Mouse (Mus musculus): ENCODE results near the gene Dync1i1.
A peak's percentile ranks its signal among the peaks of the same experiment; 100 is the strongest.

Dync1i1 gene

DNA sequence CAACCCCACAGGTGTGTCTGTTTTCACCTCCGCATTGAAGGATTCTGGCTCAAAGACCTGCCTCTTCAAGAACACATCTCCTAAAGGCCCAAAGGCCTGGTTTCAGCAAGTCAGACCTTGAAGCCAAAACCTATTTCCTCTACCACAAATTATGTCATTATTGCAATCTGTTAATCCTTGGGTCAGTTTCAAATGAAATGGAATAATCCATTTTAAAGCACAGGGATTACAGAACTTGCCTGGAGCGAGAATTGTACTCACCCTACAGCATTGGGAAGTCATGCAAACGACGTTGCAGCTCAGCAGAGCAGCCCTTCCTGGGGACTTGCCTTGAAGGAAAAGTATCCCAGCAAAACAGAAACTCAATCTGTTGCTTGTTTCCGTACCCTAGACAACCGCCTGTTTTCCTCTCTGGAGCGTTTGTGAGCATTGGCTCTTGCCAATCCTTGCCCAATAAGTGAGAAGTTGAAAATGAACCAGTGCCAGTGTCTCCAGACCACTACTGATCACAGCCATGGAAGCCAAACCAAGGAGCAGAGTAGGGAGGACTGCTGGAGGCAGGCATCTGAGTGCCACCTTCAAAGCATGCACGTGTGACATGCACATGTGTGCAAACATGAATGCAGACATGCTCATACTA is 241.5 kb downstream of the Dync1i1 start:
- no peak for DNase-seq (ENCODE audit: low spot score in 2 of 2)

DNA sequence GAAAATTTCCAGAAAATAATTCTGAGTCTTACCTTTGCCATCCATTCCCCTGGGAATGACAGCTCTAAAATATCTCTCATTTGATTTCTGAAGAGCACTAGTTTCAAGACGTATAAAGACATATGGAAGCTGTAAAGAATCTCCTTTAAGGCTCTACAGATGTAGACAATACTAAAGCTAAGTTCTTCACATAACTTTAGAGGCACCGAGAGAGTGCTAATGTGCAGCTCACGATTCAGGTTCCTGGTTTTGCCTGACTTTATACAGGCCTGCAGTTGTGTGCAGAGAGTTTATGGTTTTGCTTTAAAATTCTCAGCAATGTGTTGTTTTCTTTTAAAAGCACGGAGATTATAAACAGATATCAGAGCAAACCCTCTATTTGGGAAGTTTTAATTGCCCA is 242.1 kb downstream of the Dync1i1 start:
- DNase-seq (ENCODE audit: low spot score in 2 of 2): no peak

DNA sequence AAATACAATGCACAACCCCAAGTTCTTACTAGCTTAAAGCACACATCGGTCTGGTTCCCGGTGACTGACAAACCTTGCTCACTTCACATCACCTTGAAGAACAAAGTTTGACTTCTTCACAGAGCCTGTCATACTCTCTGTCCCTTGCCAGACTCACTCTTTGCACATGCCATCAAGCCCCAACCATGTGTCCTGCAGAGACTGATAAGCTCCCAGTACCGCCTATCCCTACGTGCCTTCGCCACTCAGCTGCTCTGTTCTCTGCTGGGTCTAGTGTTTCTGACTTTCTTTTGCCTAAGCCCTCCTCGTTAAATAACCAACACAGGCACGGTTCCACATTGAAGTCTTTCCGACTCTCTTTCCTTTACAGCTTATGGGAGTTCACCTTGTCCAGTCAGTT is 244.2 kb downstream of the Dync1i1 start:
- DNase-seq (ENCODE audit: low spot score in 2 of 2): no peak

DNA sequence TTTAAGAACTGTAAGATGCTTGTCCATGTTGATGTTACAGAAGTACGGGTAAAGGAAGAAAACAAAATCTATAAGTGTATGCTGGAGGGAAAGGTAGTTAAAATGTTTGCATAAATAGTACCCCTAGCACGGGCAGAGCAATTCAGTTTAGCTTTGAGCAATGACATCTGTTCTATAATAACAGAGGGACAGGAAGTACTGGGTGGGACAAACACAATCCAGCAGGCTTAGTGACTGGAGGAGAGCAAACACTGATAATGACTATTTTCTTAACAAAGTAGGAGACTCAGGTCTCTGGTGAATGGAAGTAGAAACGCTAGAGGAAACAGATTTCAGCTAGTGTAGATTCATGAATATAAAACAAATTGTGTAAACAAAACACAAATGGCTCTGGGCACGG is 250.8 kb downstream of the Dync1i1 start:
- no peak for DNase-seq (ENCODE audit: low spot score in 2 of 2)

DNA sequence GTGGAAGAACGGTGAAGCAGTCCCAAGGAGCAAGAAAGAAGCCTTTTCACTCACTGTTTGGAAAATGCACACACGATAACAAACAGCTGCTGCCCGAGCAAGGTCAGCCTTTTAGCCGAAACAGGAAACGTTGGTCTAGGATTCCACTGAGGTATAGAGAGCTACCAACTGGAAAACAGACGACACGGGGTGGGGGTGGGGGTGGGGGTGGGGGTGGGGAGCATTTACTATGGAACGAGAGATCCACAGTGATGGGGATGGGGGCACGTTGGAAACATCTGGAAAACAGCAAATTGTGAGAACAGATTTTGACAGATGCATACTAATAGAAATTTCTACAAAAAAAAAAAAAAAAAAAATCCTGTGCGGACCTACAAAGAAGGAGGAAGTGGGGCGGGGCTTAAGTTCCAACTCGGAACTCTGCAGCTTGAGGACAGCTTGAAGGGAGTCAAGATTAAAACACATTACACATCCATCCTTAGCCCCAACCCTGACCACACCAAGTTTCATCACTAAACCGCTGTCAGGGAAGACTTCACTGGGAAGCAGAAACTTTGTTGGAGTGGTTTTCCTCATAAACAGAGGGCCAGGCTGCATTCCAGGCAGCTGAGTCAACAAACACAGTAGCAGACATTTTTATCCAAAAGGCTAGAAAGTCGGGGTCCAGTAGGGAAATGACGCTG is 251.9 kb downstream of the Dync1i1 start:
- DNase-seq (ENCODE audit: low spot score in 2 of 2): no peak

DNA sequence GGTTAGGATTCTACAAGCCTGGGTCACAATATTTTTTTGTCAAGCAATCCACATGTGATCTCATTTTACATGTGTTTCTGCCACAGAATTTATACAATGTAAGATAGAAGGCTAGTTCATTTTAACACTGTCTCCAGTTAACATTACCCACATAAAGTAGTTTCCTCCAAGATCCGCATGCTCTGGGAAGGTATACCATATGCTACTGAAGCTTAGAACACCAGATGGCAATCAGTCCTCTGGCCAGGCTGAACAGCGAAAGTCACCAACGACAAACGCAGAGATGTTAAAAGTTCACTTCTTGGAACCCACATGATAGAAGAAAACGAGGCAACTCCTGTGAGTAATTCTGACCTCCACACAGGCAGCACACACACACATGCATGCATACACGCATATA is 265.8 kb downstream of the Dync1i1 start:
- DNase-seq (ENCODE audit: low spot score in 2 of 2): no peak

DNA sequence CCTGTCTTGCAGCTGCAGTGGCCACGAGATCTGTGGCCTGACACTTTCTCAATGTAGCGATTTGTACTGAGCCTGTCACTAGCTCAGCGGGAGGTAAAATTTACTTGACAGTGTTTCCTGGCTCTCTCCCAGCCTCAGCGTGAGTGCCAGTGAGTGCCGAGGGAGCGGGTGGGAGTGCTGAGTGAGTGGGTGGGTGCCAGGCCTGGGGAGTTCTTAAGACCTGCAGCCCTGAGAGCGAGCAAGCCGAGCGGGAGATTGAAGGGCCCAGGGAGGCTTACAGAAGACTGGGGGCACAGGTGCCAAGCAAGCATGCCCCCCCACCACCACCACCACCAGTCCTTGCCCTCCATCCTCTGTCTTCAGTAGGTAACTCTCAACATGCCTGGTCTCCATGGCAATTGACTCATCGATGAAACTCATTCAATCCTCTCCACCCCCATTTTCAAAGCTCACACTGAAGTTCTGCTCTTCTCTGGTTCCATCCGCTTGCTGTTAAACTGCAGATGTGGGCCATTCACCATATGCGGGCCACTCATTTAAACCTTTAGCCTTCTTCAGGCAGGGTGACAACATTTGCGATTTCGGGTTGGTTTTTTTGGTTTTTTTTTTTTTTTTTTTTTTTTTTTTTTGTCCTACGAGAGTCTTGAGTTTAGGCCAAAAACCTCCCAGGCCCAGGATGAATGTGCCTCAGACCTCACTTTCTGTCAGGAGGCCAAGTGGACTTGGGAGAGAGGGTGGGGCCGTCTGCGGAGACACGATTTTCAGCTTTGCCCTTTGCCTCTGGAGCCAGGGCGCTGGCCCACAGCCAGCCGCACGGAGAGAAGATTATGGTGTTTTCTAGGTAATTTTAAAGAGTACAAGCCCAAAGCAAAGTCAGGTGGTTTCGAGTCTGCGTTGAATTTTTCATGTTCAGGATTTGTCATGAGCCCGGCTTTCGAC is 266.6 kb downstream of the Dync1i1 start:
- peak; percentile 50 to 52 for DNase-seq (ENCODE audit: low spot score in 2 of 2)

DNA sequence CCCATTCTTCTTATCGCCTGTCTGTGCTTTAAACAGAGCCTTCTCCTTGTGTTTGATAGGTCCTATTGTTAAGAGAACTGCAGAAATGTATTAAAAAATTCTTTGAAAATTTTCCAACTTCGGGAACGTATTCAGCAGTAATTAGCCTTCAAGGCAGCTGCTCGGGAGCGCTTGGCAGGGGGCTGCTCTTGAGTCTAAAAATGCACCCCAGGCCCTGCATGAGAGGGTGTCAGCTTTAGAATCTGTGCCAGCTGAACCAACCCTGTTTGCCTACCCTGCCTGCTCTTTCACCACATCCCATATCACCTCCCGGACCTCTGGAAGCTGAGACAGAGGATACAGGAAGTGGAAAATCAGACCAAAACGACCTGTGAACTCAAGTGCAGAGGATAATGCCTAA is 267.6 kb downstream of the Dync1i1 start:
- DNase-seq (ENCODE audit: low spot score in 2 of 2): no peak

DNA sequence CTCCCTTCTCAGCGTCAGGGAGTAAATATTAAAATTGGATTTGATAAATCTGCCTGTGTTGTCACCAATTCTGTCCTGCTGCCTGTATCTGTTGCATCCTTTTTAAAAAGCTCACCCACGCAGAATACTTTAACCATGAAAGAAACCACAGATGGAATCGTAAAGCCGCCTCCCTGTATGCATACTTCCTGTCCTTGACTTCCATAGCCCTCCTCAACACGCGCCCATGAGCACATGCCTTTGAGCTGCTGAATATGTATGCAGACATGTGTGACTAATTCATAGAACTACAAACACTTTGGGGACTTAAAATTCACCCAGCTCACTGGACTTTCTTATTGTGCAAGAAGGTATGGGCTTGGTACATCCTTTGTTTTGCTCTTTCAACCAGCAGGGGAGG is 272.1 kb downstream of the Dync1i1 start:
- no peak for DNase-seq (ENCODE audit: low spot score in 2 of 2)

DNA sequence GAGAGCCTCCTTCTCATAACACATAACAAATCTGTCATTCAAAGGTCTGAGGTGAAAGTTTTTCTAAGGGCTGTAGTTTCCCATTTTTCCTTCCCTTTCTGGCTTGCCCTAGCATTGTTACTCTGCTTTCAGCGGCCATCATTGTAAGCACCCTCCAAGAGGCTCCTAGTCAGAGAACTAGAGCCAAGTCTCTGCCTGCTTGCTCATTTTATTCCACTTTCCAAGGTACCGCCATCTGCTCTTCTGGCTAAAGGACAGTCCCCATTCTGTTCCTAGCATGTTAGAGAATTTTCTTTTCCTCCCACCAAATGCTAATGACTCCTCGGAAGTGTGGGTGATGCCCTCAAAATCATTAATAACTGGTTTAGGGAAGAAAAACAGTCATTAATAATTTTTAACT is 276.6 kb downstream of the Dync1i1 start:
- DNase-seq (ENCODE audit: low spot score in 2 of 2): no peak

DNA sequence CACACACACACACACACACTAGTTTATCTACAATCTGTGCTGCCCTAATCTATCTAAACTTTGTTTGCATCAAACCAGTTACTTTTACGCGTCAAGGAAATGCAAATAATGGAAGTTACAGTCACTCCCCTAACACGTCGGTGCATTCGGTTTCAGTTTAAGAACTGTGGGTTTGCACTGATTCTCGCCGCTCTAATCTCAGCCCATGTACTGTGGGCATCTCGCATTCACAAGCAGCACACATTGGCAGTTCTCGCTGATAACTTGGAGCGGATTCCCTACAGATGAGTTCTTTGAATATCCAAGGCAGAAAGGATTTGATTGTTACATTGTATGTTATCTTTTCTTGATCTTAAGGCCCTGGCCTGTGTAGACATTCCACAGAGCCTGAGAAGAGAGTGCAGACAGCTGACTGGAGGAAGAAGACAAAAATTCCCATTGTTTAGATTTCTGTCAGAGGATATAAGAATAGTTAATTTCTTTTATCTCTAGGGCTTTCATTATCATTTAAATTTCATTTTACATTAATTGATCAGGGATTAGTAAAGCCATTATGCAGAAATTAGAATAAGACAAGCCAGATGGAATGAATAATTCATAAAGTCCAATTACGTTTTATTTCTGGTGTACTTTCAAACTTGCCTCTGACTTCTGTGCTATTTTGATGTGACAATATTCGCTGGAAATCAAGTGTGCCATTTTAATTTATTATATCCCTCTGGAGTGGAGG is 279.5 kb downstream of the Dync1i1 start:
- no peak for DNase-seq (ENCODE audit: low spot score in 2 of 2)

DNA sequence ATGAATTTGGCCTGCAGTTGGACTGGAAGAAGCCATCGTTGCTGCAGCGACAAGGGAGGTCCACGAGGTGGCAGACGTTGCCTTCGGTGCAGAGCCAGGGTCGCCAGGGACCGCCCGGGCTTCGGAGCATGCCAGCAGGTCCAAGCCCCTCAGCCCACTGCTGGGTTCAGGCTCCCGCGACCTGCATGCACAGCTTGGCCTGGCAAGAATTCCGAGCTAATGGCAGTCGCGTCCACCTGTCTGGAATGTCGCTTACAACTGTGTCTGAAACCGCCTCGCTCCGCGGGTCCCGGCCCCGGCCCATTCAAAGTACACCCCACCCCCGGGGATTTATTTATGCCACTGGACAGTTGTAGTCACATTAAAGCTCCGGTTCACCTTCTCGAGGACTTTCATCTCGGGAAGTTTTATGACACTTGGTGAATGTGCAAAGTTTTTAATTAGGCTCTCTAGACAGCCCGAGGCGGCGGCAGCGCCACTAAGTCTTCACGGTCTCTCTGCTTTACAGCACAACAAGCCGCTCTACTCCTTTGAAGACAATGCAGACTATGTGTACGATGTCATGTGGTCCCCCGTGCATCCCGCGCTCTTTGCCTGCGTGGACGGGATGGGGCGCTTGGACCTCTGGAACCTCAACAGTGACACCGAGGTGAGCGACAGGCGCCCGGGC is 280.5 kb downstream of the Dync1i1 start:
- peak; percentile 50 to 84 for DNase-seq (ENCODE audit: low spot score in 2 of 2)

DNA sequence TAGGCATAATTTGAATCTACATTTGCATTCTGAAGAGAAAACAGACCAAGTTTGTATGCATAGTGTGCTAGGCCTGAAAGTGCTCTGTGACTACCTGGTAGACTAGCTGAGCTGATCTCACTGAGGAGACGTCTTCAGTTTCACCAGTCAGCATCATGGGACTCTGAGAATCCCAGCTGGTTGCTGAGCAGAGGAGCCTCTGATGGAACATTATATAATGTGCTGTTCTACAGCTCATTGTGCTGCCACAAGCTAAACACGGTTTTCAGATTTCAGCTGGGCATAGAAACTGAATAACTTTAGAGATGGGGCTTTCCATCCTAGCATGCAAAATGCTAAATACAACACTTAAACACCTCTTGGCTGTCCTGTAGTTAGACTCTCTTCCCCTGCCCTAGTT is 285.9 kb downstream of the Dync1i1 start:
- no peak for DNase-seq (ENCODE audit: low spot score in 2 of 2)

DNA sequence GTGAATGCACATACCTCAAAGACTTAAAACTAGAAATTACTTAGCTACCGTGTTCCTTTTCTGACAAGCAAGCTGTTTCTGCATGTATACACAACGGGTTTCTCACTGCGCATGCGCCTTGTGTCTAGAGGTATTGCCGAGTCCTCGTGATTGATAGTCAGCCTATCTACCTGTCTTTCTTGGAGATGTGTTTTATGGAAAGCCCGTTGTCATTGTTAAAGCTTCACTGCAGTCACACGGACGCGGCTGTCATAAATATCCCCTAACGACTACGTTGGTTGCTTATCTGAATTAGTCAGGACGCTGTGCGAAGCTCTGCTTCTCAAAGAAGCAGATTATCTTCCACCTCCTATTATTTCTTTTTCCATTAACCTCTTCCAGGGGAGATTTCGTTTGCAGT is 290.2 kb downstream of the Dync1i1 start:
- no peak for DNase-seq (ENCODE audit: low spot score in 2 of 2)

DNA sequence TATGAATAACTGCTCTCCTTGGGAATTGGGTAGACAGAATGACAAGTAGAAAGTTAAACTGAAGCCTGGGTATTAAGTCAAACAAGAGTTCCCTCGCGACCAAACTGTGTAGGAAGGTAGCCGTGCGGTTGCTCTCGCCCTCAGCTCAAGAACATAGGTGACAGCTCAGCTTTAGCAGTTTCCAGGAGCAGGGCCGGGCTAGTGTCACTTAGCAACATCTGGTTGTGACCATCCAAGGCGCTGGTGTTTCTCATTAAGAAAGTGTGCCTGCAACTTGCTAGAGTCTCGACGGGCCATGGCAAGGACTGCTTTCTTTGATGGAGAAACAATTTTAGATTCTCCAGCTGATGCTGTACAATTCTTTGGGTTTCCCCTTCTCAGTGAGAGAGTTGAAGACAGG is 291.5 kb downstream of the Dync1i1 start:
- no peak for DNase-seq (ENCODE audit: low spot score in 2 of 2)

DNA sequence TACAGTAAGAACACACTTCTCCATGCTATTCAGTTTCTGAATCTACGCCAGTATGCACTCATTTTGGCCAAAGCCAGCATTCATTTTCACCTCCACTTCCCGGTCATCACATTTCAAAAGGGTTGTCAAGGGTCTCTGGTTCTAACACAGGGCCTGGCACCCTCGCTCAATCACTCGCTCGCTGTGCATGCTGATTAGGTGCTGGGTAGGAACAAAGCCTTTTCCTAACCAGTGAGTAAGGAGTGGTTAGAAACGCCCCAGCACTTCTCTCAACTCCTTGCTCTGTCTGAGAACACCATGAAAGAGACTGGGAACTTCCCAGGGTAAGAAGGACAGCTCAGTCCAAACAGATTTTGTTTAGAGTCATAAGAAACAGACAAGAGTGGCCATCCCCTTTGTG is 298.5 kb downstream of the Dync1i1 start:
- DNase-seq (ENCODE audit: low spot score in 2 of 2): no peak

DNA sequence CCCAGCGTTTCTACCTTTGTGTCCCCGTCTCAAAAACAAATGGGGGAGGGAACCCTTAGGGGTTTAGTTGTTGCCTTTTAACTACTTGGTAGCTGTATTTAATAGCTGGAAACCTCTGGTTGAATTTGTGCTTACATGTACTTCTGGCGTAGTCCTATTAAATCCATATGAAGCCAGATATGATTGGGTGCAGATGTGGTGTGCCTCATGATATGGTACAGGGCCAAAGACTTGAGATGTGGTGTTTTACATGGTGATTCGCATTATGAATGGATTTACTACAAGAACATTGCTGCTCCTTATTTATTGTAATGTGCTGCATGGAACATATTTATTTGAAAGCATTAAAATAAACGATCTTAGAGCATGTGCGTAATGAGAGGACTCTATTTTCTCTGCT is 302.2 kb downstream of the Dync1i1 start:
- DNase-seq (ENCODE audit: low spot score in 2 of 2): no peak

DNA sequence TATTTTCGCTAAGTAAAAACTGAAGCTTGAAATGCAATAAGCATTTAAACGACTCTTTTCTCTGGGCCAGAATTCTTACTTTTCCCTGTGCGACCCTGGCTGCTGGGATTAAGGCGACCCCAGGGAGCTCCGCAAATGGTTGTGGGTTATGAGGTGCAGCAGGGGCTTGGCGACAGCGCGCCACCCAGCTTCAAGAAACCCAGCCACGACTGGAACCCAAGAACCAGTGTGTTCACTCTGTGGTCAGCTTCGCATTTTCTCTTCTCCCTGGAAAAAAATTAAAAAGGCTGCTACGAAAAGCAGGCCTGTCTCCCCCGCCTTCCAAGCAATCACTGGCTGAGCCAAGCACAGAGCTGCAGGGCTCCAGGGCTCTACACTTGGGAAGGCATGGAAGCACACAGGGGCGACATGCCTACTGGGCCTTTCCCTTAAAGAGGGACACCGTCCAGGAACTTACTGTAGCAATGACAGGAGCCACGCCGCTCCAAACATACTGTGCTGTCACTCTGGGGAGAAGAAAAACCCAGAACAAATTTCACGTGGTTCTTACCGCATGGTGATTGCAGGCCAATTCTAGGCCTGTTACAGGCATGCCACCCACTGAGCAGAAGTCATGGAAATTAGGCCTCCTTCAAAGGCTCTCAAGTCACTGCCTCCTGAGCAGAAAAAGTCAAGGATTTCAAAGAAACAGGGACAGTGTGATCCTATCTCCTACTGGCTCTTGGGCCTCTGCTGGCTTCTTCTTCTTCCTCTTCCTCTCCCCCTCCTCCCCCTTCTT is 313.5 kb downstream of the Dync1i1 start:
- no peak for DNase-seq (ENCODE audit: low spot score in 2 of 2)

DNA sequence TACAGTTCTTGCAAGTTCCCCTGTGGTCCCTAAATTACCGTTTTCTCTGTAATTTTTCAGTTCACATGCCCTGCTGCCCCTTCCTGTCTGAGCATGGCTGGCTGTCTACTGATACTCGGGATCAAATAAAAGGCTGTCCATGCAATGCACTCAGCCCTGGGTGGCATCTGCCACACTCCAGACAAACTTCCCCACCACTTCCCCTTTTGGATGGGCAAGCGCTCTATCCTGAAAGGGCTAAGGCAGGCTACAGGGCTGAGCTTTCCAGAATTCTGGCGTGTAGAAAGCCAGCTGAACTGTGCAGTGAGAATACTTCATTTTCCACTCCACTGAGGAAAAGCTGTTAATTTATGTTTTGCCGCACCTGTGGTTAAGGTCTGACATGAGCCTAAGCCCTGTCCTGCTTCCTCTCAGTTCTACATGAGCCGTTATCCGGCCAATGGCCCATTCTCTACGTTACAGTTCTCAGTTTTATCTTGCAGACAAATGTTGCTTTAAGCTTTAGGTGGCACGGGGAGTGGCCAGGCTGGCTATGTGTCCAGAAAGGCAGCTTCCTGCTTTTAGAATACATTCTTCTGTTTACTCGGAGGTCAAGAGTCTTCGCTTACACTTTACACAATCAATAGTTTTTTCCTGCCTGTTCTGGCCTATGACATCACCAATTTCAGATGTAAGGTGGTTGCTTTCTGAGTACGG is 321.4 kb downstream of the Dync1i1 start:
- no peak for DNase-seq (ENCODE audit: low spot score in 2 of 2)

DNA sequence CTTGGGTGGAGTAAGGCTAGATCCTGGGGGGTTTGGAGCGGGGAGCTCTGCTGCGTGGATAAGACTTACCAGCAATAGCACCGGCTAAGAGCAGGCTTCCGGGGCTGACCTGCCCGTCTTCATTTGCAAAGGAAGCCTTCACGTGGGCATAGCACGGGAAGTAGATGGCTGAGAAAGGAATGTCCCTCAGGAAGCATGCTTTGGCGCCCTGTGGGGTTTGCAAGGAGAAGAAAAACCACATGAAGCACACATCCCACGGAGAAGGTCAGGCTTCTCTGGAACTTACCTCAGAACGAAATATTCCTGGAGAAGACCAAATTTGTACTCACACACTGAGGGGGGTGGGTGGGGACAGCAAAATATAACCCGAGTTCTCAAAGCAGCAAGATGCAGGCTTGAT is 327.3 kb downstream of the Dync1i1 start:
- DNase-seq (ENCODE audit: low spot score in 2 of 2): no peak
